Mouse (Mus musculus) spleen, adult 2 months (tissue): ENCODE measurements around the gene C1rb.
"Not testable (repeated sequence)": the region's sequence is repeated elsewhere in the genome, so short reads cannot be mapped to it uniquely, and the experiment has no call there.

Experiments used
- CTCF ChIP-seq: fragments of 200-500 bp; IDR thresholded peaks from 2 replicates; pipeline ENCODE4 v1.5.1; 2011; ENCODE audit warnings: mild to moderate bottlenecking, inconsistent platforms; ENCODE audit not compliant: insufficient read depth, insufficient read length, insufficient replicate concordance; ENCODE audit errors: extremely low read depth
- POLR2A ChIP-seq: fragments of 200-500 bp; IDR thresholded peaks from 2 replicates; pipeline ENCODE4 v1.6.1; 2011; ENCODE audit warnings: low read depth, low read length, inconsistent platforms

DNA sequence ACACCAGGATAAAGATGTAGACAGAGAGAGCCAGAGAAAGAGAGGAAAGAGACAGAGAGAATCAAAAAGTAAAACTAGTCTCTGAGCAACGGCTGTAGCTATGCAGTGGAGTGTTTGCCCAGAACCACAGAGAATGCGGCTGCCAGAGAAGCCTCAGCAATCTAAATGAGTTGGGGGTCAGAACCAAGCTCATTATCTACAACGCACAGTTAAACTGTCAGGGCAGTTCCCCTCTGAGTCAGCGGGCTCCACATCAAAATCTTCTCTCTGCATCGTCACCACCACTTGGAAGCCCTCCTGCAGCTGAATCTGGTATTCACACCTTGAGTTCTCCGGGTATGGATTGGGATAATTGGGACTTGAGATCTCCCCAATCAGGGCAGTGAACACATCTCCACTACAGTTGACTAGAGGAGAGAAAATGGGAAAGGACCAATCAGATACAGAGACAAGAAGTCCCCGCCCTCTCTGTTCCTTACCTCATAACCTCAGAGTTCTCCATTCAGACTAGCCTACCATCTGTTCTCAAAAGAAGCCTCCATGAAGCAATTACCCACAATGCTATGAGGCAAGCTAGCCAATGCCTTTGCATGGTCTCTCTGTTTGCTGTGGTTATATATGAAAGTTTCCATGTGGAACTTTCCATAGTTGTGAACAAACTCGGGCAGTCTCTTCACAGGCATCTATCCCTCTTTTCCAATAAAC is 33.8 kb upstream of the C1rb start:
- TF ChIP-seq CTCF, POLR2A: not testable (repeated sequence)
